Mouse (Mus musculus) forebrain, embryonic 12.5 days (tissue): Measurements from ENCODE around the gene Il2ra. TPM values are rescaled to one million over a fixed set of nuclear protein-coding genes. Genes with fewer than 3 reads are reported as not detected.

Experiments
- polyA plus RNA-seq: library from polyadenylated mRNA; unstranded; fragments of >200 nt; fragmentation: Nextera tagmentation; extraction: Ambion mirVana; gene quantifications from 2 replicates; pipeline ENCODE4 v1.2.1, GENCODE M21; 2016

Il2ra gene
- polyA plus RNA-seq, 1 experiment from 2014 or later = not detected

Other genes with a start within 250 kb of the Il2ra start
- 19.6 and 20.8 TPM in 2 replicates for gene Pfkfb3, start 88.7 kb upstream of the Il2ra start, polyA plus RNA-seq
- gene Rbm17, start 38.7 kb upstream of the Il2ra start, polyA plus RNA-seq = 187 and 188 TPM in 2 replicates
- gene Gm17490, start 16.5 kb upstream of the Il2ra start, polyA plus RNA-seq = not detected in 2 replicates
- gene Il15ra, start 62.5 kb downstream of the Il2ra start, polyA plus RNA-seq = 0.50 TPM in 1 of 2 replicates, not detected in the other
- 143 TPM in 2 replicates for gene Fbh1, start 134.8 kb downstream of the Il2ra start, polyA plus RNA-seq
- gene Ankrd16, start 135.1 kb downstream of the Il2ra start, polyA plus RNA-seq = 47.9 and 54.8 TPM in 2 replicates